Mouse (Mus musculus) large intestine, adult 2 months (tissue): Measurements from ENCODE around the gene Rassf10. TPM values are rescaled to one million over a fixed set of nuclear protein-coding genes. Genes with fewer than 3 reads are reported as not detected.
"Not testable (repeated sequence)": the region's sequence is repeated elsewhere in the genome, so short reads cannot be mapped to it uniquely, and the experiment has no call there.

Experiments
- DNase-seq: peaks from one replicate; pipeline ENCODE4 v3.0.0-alpha.2; 2012; ENCODE audit warnings: low read depth, low spot score
- WGBS: fragments of 180-500 bp; shearing (Covaris S2); methylation state at CpG from one replicate; pipeline ENCODE4 v1.1.7; 2018; 5-methylcytosine and 5-hydroxymethylcytosine counted together
- polyA plus RNA-seq: library from polyadenylated mRNA; depleted of rRNA; stranded (reverse); fragments of >200 nt; gene quantifications from 2 replicates; pipeline ENCODE4 v1.2.3, GENCODE M21; 2012; rRNA removed

The Rassf10 gene
- 0.29 and 0.51 TPM in 2 replicates for polyA plus RNA-seq

- DNase-seq, result peak; percentile 61
- WGBS, result 2% methylated on average over 41 of the region's 41 CpGs
Observed at GRCm38 (mm10) chr7:112953777-112954291, at the start of gene Rassf10. TSS of gene Rassf10 (plus strand) at chr7:112953962.

GRCm38 (mm10) chr7:112906848-112907247 lies 46.9 kb upstream of the Rassf10 start:
- WGBS, result 86% methylated on average over 5 of the region's 5 CpGs
- no peak for DNase-seq

DNA sequence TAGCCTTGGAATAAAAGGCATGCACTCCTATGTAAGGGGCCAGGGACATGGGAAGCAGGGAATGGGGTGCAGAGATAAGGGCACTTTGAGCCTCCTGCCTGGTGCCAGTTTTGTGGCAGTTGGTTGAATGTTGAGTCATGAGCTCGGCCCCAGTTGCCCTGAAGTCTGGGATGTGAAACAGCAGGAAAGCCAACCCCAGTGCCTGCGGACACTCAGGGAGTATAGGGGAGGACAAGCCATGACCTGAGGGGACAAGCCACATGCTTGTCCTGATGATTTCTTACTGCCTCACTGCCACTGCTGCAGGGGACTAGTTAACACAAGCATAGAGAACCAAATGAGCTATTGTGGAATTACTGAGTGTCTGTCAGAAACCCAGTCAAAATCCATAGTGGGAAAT lies 46.3 kb upstream of the Rassf10 start:
- WGBS, result 89% methylated on average over 2 of the region's 2 CpGs
- DNase-seq, result no peak

GRCm38 (mm10) chr7:112909164-112909563 lies 44.6 kb upstream of the Rassf10 start:
- DNase-seq, result no peak
- 83% methylated on average over 10 of the region's 10 CpGs for WGBS

DNA sequence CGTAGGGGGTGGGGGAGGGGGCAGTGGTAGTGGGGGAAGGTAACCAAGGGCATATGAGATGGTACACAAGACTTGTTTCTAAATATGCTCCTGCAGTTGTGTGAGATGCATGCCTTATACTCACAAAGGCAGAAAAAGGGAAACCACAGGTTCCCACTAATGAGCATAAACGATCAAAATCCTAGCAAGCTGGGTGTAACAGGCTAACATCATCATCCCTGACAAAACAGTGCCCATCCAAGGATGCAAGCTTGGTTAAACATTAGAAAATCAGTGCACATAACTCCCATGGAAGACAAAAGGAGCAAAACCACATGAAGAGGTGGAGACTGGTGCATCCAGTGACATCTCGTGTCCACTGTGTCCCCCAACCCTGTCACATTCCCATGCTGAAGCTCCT lies 40.8 kb upstream of the Rassf10 start:
- WGBS, result 83% methylated on average over 3 of the region's 3 CpGs
- no peak for DNase-seq

- WGBS, result 92% methylated on average over 4 of the region's 4 CpGs
- DNase-seq, result no peak
Observed at GRCm38 (mm10) chr7:112915571-112915970, 38.2 kb upstream of the Rassf10 start.

DNA sequence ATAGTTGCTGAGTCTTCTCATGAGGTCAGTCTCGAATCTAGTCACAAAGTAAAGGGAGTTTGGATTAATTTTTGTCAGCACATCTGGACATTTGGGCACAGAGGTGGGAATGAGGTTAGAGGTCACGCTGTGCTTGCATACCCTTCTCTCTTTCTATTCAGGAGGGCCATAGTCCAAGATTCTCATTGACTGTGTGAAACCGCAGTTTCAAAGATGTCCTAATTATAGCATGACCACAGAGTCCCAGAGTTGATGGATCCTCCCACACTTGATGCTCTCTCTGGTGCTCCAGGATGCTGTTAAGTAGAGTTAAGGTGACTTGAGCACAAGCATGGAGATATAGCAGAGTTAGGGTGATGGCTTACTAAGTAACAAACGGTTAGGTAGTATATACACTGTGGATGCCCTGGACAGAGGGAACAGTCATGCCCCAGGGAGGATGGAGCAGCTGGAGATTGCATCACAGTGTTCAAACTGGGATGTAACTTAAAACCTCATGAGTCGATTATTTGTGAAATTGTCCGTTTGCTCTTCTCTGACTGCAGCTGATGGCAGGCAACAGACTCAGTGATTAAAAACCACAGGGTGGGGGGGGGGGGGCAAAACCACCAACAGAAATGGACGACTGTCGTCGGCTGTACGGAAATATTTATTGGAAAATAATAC lies 36.0 kb upstream of the Rassf10 start:
- WGBS, result 60% methylated on average over 10 of the region's 10 CpGs
- no peak for DNase-seq

DNA sequence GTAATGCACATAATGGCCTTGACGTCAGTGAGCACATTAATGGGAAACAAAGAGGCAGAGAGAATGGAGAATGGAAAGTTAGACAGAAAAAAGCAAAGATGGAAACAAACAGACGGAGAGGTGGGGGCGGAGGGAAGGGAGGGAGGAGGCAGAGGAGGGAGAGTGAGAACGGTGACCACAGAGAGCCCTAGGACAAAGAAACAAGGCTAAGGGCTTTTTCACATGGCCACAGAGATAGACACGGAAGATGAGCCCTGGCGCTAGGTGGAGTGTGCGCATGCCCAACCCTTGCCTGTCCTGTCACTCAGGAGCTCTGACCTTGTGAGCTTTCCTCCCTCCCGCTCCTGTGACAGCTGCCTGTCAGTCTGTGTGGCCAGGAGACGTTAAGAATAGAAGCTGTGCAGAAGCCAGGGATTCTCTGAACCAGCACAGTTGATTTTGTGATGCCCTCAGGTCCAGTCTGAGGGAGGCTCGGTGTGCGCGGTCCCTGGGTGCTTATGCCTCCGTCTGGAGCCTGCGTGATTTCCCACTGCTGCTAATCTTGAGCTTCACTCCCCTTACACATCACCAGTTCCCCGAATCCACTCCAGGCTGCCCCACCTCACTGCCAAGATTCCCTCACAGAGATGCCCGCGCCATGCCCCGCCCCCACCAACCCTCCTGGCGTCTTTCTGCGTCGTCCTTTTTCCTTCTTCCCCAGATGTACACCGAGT lies 35.3 kb upstream of the Rassf10 start:
- WGBS, result 45% methylated on average over 22 of the region's 22 CpGs
- DNase-seq, result no peak

- WGBS, result 4% methylated on average over 4 of the region's 4 CpGs
- DNase-seq, result peak; percentile 28
Observed at GRCm38 (mm10) chr7:112919845-112920244, 33.9 kb upstream of the Rassf10 start.

- WGBS, result 62% methylated on average over 4 of the region's 4 CpGs
- no peak for DNase-seq
Observed at GRCm38 (mm10) chr7:112922801-112923200, 31.0 kb upstream of the Rassf10 start.

DNA sequence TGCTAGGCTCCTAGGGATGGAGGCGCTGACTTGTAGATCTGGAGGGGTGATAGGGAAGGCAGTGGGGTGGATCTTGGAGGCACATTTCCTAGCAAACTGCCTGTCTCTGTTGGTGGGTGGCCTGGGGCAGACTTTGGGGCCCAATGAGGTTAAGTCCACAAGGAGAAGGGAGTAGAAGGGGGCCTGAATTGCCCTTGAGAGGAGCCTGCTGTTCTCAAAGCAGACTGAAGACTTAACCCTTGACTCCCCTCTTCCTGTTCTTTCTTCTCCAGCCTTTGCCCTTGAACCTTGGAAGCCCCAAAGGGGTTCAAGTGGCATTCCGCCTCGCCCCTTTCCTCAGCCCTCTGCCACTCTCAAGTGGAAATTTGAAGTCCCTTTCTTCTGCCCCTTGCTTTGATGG lies 30.1 kb upstream of the Rassf10 start:
- 86% methylated on average over 3 of the region's 3 CpGs for WGBS

GRCm38 (mm10) chr7:112930669-112931068 lies 23.1 kb upstream of the Rassf10 start:
- DNase-seq, result no peak
- WGBS, result 13% methylated on average over 7 of the region's 7 CpGs

More for the DNA sequence above, 30.1 kb upstream of the Rassf10 start:
- DNase-seq, result no peak

- not testable (repeated sequence) for DNase-seq
- WGBS, result 78% methylated on average over 5 of the region's 5 CpGs
Observed at GRCm38 (mm10) chr7:112935876-112936275, 17.9 kb upstream of the Rassf10 start.

GRCm38 (mm10) chr7:112937089-112937488 lies 16.7 kb upstream of the Rassf10 start:
- 86% methylated on average over 8 of the region's 8 CpGs for WGBS
- DNase-seq, result no peak

DNA sequence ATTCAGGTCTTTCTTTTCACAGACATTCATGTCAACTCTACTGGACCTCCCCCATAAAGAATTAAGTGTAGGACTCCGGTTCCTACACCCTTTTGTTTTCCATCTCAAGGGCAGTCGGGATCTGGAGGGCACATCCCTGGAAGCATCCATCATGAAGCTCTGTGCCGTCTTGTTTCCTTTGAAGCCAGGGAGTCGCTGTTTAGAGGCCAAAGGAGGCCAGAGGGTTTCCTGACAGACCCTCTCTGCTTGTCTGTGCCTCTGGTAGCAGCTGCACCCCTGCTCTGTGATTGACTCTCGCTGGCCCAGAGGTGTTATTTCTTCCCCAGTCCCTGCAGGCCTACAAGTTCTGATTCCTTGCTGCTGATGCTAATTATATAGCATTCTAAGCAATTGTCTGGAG lies 14.8 kb upstream of the Rassf10 start:
- 66% methylated on average over 5 of the region's 5 CpGs for WGBS
- DNase-seq, result no peak

- 65% methylated on average over 5 of the region's 5 CpGs for WGBS
- DNase-seq, result no peak
Observed at GRCm38 (mm10) chr7:112942567-112942966, 11.2 kb upstream of the Rassf10 start.

GRCm38 (mm10) chr7:112943056-112943455 lies 10.7 kb upstream of the Rassf10 start:
- WGBS, result 74% methylated on average over 1 of the region's 1 CpGs
- DNase-seq, result no peak

GRCm38 (mm10) chr7:112946706-112947105 lies 7.1 kb upstream of the Rassf10 start:
- 23% methylated on average over 6 of the region's 6 CpGs for WGBS
- DNase-seq, result no peak

DNA sequence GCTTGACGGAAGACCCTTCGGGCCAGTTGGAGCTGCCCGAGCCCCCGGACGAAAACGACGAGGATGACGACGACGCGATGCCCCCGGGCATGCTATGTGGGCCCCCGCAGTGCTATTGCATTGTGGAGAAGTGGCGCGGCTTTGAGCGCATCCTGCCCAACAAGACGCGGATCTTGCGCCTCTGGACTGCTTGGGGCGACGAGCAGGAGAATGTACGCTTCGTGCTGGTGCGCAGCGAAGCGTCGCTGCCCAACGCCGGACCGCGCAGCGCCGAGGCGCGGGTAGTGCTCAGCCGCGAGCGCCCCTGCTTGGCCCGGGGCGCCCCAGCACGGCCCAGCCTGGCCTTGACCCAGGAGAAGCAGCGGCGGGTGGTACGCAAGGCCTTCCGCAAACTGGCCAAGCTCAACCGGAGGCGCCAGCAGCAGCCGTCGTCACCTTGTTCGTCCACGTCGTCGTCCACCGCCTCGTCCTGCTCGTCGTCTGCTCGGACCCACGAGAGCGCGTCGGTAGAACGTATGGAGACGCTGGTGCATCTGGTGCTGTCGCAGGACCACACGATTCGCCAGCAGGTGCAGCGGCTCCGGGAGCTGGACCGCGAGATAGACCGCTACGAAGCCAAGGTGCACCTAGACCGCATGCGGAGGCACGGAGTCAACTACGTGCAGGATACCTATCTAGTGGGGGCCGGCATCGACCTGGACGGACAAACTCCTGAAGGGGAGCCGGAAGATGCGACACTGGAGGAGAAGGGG lies 765 bp downstream of the Rassf10 start:
- no peak for DNase-seq
- WGBS, result under 1% methylated on average over 82 of the region's 82 CpGs

DNA sequence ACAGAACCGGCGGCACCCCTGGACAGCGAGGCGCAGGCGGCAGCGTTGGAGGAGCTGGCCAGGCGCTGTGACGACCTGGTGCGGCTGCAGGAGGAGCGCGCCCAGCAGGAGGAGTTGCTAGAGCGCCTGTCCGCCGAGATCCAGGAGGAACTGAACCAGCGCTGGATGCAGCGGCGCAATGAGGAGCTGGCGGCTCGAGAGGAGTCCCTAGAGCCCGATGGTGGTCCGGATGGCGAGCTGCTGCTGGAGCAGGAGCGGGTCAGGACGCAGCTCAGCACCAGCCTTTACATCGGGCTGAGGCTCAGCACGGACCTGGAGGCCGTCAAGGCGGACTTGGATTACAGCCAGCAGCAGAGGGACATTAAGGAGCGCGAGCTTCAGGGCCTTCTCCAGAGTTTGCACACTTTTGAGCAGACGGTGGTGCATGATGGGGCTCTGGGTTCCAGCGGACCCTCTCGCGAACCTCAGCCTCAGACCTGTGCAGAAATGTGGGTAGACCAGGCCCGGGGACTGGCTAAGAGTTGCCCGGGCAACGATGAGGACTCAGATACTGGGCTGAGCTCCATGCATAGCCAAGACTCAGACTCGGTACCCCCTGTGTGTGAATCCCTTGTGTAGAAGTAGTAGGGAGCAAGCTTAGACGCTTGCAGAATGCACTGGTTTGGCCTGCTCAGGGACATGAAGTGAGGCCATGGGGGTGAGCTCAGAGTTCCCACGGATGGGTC lies 1.5 kb downstream of the Rassf10 start:
- DNase-seq, result no peak
- 4% methylated on average over 40 of the region's 40 CpGs for WGBS
